Mouse (Mus musculus): ENCODE results near the gene Crk. TPM values are rescaled to one million over a fixed set of nuclear protein-coding genes. Genes with fewer than 3 reads are reported as not detected.
A peak's percentile ranks its signal among the peaks of the same experiment; 100 is the strongest.

Gene Crk
- total and polyA plus RNA-seq, 2 experiments from 2014 or later, result 82.5 to 111 TPM

DNA sequence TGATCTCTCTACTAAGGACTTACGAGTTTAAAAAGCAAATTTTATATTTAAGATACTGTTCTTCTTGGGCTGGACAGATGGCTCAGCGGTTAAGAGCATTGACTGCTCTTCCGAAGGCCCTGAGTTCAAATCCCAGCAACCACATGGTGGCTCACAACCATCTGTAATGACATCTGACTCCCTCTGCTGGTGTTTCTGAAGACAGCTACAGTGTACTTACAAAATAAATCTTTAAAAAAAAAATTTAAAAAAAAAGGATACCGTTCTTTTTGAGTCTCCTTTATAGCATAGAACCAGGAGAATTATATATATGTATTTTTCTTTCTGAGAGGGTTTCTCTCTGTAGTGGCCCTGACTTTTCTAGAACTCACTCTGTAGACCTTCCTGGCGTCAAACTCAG lies 21.5 kb downstream of the Crk start:
- Histone ChIP-seq H3K4me1 (ENCODE audit: insufficient read depth, low read length) (no peaks in the 10 kb centered on the region), H3K9me3 (ENCODE audit: low read length) (no peaks in the 10 kb centered on the region), H3K4me3 (ENCODE audit: low read length) (no peak overlapping the region), H3K9ac (replicated peaks; ENCODE audit: low read length) (no peak overlapping the region), H3K36me3 (ENCODE audit: insufficient read depth, low read length) (peaks cover 33% of the 10 kb centered on the region), H3K27me3 (ENCODE audit: insufficient read depth, low read length) (no peaks in the 10 kb centered on the region), H3K4me2 (ENCODE audit: low read depth, low read length) (no peak overlapping the region), H3K27ac (no peak overlapping the region)
- no peak for DNase-seq (ENCODE audit: low spot score)
- WGBS, result 96% methylated on average over 5 of the region's 5 CpGs
- TF ChIP-seq CTCF (IDR thresholded peaks at IDR 0.05; ENCODE audit: low read depth), result no peak
- ATAC-seq, result no peak

DNA sequence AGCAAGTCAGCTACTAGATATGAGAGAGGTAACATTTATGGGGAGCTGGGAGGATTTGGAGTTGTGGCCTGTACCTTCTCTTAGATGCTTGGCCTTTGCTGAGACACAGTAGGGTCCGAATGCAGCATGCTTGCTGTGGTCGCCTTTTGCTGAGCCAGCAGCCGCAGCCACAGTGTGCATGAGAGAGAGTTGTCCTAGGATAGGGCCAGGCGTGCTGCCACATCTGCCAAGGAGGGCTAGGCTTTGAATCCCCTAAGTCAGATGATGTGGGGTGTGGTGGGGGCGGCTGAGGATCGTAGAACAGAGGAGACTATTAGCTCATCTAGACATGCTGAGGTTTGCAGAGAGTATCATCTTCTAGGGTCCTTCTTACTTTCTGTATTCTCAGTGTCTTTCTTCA lies 23.7 kb downstream of the Crk start:
- DNase-seq (ENCODE audit: low spot score) (no peak), ATAC-seq (no peak)
- no peaks in the 10 kb centered on the region for H3K4me1 ChIP-seq (ENCODE audit: insufficient read depth, low read length)
- H3K9ac ChIP-seq (replicated peaks; ENCODE audit: low read length), result no peak overlapping the region
- H3K9me3 ChIP-seq (ENCODE audit: low read length), result no peaks in the 10 kb centered on the region
- TF ChIP-seq CTCF (IDR thresholded peaks at IDR 0.05; ENCODE audit: low read depth), result no peak
- H3K36me3 ChIP-seq (ENCODE audit: insufficient read depth, low read length), result peaks cover 33% of the 10 kb centered on the region
- no peak overlapping the region for H3K4me2 ChIP-seq (ENCODE audit: low read depth, low read length)
- H3K27me3 ChIP-seq (ENCODE audit: insufficient read depth, low read length), result no peaks in the 10 kb centered on the region
- no peak overlapping the region for H3K27ac ChIP-seq
- whole genome bisulfite sequencing, result 93% methylated on average over 6 of the region's 6 CpGs
- no peak overlapping the region for H3K4me3 ChIP-seq (ENCODE audit: low read length)

DNA sequence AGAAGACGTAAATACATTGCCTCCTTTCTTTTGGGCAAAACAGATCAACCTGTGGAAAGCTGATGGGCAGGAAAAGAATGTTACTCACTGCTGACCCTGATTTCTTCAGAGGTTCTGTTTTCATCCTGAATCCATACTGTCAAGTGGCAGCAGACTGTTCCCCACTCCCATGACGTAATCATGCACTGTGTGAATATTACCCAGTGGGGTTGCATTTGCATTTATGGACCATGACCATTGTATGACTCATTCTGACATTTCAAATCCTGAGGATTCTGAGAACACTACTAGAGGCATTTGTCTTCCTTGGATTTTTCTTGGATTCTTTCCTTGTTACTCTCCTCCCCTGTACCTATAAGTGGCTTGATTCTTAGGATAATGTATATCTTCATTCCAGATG lies 24.7 kb downstream of the Crk start:
- no peak for ATAC-seq
- H3K9ac ChIP-seq (replicated peaks; ENCODE audit: low read length), result no peak overlapping the region

DNA sequence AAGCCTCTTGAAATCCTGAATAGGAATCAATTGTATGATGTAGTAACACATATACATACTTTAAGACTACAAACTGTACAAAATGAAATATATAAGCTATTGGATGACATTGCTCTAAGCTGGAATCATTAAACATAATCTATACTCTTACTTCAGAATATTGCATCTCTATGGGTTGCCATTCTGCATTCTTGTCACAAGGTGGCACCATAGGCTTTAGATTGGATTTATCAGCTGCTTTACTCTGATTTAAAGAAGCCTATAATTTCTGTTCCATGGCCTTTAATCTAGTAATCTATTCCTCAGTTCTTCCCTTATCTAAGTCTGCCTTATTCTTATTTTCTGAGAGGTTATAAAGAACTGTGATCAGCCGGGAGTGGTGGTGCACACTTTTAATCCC lies 34.9 kb downstream of the Crk start:
- H3K27me3 ChIP-seq (ENCODE audit: insufficient read depth, low read length), result no peaks in the 10 kb centered on the region
- ATAC-seq, result no peak
- no peak overlapping the region for H3K27ac ChIP-seq
- no peak overlapping the region for H3K4me2 ChIP-seq (ENCODE audit: low read depth, low read length)
- WGBS, result 92% methylated on average over 1 of the region's 1 CpGs
- TF ChIP-seq CTCF (IDR thresholded peaks at IDR 0.05; ENCODE audit: low read depth), result peak; percentile 62
- no peaks in the 10 kb centered on the region for H3K36me3 ChIP-seq (ENCODE audit: insufficient read depth, low read length)
- no peak overlapping the region for H3K9ac ChIP-seq (replicated peaks; ENCODE audit: low read length)
- H3K4me1 ChIP-seq (ENCODE audit: insufficient read depth, low read length), result no peaks in the 10 kb centered on the region
- peak; percentile 50 for DNase-seq (ENCODE audit: low spot score)
- H3K4me3 ChIP-seq (ENCODE audit: low read length), result no peak overlapping the region
- H3K9me3 ChIP-seq (ENCODE audit: low read length), result no peaks in the 10 kb centered on the region

More for the DNA sequence above, 24.7 kb downstream of the Crk start:
- Histone ChIP-seq H3K27me3 (ENCODE audit: insufficient read depth, low read length) (no peaks in the 10 kb centered on the region), H3K27ac (no peak overlapping the region), H3K4me1 (ENCODE audit: insufficient read depth, low read length) (no peaks in the 10 kb centered on the region), H3K36me3 (ENCODE audit: insufficient read depth, low read length) (peaks cover 26% of the 10 kb centered on the region), H3K9me3 (ENCODE audit: low read length) (no peaks in the 10 kb centered on the region), H3K4me3 (ENCODE audit: low read length) (no peak overlapping the region), H3K4me2 (ENCODE audit: low read depth, low read length) (no peak overlapping the region)
- no peak for DNase-seq (ENCODE audit: low spot score)
- no peak for TF ChIP-seq CTCF (IDR thresholded peaks at IDR 0.05; ENCODE audit: low read depth)
- WGBS, result 94% methylated on average over 2 of the region's 2 CpGs

DNA sequence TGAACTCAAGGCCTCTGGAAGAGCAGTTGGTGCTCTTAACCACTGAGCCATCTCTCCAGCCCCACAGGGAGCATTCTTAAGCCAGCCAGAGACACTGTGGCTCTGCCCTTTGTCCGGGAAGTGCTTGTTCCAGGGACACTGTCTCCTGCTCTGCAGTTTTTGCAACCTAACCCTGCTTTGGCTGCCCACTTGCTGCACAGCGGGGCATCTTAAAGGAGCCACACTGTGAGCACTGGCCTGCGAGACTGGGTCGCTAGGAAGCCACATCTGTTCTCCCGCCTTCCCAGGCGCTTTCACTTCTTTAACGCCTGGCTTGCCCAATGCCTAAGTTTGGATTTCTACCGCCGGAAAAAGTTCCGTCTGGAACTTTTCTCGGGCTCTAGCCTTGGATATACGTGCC lies 36.5 kb downstream of the Crk start:
- TF ChIP-seq CTCF (IDR thresholded peaks at IDR 0.05; ENCODE audit: low read depth), result no peak
- Histone ChIP-seq H3K9ac (replicated peaks; ENCODE audit: low read length) (no peak overlapping the region), H3K4me3 (ENCODE audit: low read length) (no peak overlapping the region), H3K9me3 (ENCODE audit: low read length) (no peaks in the 10 kb centered on the region), H3K27me3 (ENCODE audit: insufficient read depth, low read length) (no peaks in the 10 kb centered on the region), H3K4me1 (ENCODE audit: insufficient read depth, low read length) (no peaks in the 10 kb centered on the region), H3K36me3 (ENCODE audit: insufficient read depth, low read length) (no peaks in the 10 kb centered on the region), H3K4me2 (ENCODE audit: low read depth, low read length) (peak overlapping the region; percentile 28; the same call in 1 of the 2 replicates), H3K27ac (no peak overlapping the region)
- DNase-seq (ENCODE audit: low spot score), result peak; percentile 16
- no peak for ATAC-seq
- 20% methylated on average over 12 of the region's 12 CpGs for WGBS

DNA sequence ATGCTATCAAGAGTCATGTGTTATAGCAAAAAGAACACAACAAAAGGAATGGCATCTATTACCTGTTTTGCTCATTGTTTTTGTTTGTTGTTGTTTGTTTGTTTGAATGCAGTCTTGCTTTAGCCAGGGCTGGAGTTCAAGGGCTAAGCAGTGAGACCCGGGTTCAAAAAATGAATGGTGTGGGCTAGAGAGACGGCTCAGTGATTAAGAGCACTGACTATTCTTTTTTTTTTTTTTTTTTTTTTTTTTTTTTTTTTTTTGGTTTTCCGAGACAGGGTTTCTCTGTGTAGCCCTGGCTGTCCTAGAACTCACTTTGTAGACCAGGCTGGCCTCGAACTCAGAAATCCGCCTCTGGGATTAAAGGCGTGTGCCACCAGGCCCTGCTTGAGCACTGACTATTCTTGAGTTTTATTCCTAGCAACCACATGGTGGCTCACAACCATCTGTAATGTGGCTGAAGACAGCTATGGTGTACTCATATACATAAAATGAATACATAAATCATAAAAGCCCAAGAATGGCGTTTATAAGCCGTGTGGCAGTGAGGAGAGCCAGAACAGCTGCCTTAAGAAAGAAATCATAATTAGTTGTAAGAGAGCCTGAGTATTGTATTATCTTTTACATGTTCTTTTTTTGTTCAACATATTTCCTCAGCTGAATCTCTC lies 37.7 kb downstream of the Crk start:
- no peaks in the 10 kb centered on the region for H3K9me3 ChIP-seq (ENCODE audit: low read length)
- no peaks in the 10 kb centered on the region for H3K27me3 ChIP-seq (ENCODE audit: insufficient read depth, low read length)
- H3K9ac ChIP-seq (replicated peaks; ENCODE audit: low read length), result no peak overlapping the region
- no peak overlapping the region for H3K4me3 ChIP-seq (ENCODE audit: low read length)
- H3K4me2 ChIP-seq (ENCODE audit: low read depth, low read length), result no peak overlapping the region
- WGBS, result 75% methylated on average over 7 of the region's 8 CpGs
- H3K36me3 ChIP-seq (ENCODE audit: insufficient read depth, low read length), result no peaks in the 10 kb centered on the region
- no peak for TF ChIP-seq CTCF (IDR thresholded peaks at IDR 0.05; ENCODE audit: low read depth)
- no peak overlapping the region for H3K27ac ChIP-seq
- ATAC-seq (no peak), DNase-seq (ENCODE audit: low spot score) (no peak)
- no peaks in the 10 kb centered on the region for H3K4me1 ChIP-seq (ENCODE audit: insufficient read depth, low read length)

DNA sequence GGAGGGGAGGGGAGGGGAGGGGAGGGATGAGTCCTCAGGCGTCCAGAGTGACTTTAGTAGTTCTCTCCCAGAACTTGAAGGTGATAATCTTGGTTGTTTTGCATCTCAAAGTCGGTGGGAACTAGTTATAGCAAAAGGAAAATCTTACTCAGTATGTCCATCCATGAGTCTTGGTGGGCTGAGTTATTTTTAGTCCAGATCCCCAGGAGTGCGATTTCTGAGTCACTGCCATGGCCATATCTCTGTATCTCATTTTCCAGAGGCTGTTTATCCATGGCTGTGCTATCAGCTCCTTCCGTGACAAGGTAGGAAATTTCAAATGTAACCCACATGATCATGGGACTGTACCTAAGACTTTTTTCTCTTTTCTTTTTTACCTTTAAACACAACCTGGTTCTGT lies 43.3 kb downstream of the Crk start:
- H3K4me3 ChIP-seq (ENCODE audit: low read length), result no peak overlapping the region
- H3K4me2 ChIP-seq (ENCODE audit: low read depth, low read length), result no peak overlapping the region
- no peaks in the 10 kb centered on the region for H3K4me1 ChIP-seq (ENCODE audit: insufficient read depth, low read length)
- H3K9ac ChIP-seq (replicated peaks; ENCODE audit: low read length), result no peak overlapping the region
- no peak for TF ChIP-seq CTCF (IDR thresholded peaks at IDR 0.05; ENCODE audit: low read depth)
- H3K9me3 ChIP-seq (ENCODE audit: low read length), result no peaks in the 10 kb centered on the region
- no peaks in the 10 kb centered on the region for H3K36me3 ChIP-seq (ENCODE audit: insufficient read depth, low read length)
- 66% methylated on average over 4 of the region's 4 CpGs for WGBS
- H3K27me3 ChIP-seq (ENCODE audit: insufficient read depth, low read length), result no peaks in the 10 kb centered on the region
- H3K27ac ChIP-seq, result no peak overlapping the region
- ATAC-seq, result no peak
- no peak for DNase-seq (ENCODE audit: low spot score)

Data from hindbrain, postnatal 0 days (tissue).